Mouse (Mus musculus): ENCODE measurements at regions not wholly inside any gene's neighbourhood (a gene's known extent, or its start where the extent isn't known, plus 50 kb on each side); places are given as distances from the start of the nearest gene placed in this dataset.

DNA sequence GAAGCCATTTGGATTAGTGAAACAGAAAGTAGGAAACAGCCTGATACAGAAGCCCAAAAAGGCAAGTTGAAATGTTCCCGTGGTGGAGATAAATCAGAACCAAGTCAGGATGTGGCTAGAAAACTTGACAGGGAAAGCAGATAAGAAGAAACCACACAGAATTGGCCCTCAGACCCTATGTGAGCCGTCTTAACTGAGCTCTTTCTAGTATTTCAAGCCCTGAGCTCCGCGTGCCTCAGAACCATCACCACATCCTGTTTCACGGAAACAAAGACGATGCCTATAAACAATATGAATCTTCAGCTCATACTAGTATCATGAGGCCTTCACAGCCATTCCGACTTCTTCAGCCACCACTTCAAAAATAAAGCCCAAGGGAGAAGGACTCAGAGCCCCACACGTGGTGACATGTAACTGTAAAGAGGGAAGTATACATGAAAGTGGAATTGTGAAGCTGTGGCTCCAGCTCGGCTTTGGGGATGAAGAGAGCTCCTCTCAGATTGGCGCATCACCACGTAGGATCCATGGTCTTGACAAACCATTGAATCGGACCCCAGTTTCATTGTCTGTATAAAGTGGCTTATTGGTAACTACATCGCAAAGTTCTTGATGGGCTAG is 104.2 kb upstream of the 2610301B20Rik start:
- DNase-seq (ENCODE audit: low spot score in 2 of 2): no peak

DNA sequence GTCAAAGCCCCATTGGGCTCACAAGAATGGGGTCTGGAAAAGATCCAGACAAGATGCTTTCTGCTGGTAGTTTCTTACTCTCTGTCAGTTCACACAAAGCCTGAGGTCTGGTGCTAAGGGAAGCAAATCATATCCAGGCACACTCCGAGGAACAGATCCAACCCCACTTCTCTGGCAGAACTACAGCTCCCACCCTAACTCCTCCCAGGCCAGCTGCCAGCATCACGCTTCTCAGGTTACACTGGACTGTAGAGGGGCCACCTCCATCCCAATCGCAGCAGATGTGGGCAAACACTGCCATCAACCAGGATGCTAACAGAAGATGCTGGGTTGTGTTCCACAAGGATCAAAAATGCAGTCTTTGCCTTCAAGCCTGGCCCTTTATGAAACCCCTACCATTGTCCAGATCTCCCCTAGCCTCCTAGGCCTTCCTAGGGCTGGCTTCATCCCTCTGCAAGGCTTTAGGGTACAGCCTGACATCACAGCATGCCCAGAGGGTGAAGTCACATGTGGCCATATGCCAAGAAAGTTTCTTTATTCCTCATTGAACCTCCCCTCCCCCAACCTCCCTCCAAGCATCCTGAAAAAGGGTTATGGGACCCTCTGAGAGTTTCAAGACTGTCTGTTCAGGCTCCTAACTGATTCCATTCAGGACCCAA is 99.6 kb upstream of the 2610301B20Rik start:
- no peak for DNase-seq (ENCODE audit: low spot score in 2 of 2)

DNA sequence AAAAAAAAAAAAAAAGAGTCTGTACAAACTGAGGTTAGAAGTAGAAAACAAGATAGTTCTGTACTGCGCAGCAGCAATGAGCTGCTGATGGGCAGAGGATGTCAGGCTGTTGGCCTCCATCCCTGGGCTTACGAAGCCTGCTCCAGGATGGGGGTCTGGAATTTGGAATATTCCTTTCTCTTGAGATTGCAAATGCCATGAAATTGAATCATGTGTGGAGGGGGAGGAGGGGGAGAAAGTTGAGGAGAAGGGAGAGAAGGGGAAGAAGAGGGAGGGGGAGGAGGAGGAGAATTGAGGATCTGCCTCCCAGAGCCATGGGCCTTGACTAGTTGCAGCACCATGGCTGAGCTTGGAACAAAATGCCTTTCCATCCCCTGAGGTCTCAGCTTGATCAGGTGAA is 87.6 kb upstream of the 2610301B20Rik start:
- no peak for DNase-seq (ENCODE audit: low spot score in 2 of 2)

DNA sequence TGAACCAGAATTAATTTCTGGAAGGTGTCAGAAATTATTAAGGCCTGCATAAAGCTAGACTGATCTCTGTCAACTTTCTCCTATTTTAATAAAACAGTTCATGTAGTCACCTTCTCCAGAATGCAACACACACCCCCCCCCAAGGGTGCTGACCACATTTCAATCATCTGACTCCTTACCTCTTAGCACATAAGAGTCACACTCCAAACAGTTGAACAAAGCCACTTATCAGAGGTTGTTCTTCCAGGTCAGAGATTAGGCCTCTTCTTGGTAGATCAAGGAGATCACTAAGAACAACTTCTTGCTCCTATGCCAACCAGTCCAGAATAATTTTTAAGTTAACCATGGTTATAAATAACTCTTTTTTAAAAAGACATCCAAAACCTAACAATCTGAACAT is 86.0 kb upstream of the 2610301B20Rik start:
- DNase-seq (ENCODE audit: low spot score in 2 of 2): no peak

DNA sequence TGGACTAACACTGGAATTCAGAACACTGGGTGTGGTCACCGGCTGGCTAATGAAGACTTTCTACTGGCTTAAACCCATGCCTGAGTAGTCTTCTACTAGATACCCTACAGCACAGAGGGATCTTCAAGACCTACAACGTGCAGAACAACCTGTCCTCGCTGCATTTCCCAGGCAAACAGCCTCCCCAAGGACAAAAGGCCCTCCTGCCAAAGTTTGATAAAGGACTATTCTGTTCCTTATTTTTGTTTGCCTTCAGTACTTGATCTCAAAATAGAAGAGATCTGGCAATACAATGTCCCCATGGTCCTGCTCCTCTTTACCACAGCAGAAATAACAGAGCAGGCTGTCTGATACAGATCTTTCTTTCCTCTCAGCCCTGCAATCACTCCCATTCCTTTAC is 85.2 kb upstream of the 2610301B20Rik start:
- no peak for DNase-seq (ENCODE audit: low spot score in 2 of 2)

DNA sequence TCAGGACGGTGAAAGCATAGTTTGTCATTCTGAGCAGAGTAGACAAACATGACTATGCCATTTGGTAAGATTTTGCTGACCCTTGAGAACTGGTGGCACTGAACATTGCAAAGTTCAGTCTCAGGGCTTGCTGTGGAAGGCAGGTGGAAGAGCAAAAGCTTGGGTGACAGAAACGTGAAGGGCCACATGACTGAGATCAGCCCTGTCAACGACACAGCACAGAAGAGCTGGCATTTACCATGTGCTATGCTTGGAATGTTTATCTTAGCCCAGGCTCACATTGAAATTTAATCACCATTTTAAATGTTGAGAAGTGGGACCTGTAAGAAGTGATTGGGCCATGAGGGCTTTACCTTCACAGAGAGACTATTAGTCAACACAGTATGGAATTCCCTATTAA is 81.7 kb upstream of the 2610301B20Rik start:
- DNase-seq (ENCODE audit: low spot score in 2 of 2): no peak

- no peak for DNase-seq (ENCODE audit: low spot score in 2 of 2)
Observed at GRCm38 (mm10) chr4:10794471-10794870, 79.8 kb upstream of the 2610301B20Rik start.

GRCm38 (mm10) chr4:10800780-10801553 is 73.3 kb upstream of the 2610301B20Rik start:
- no peak for DNase-seq (ENCODE audit: low spot score in 2 of 2)

DNA sequence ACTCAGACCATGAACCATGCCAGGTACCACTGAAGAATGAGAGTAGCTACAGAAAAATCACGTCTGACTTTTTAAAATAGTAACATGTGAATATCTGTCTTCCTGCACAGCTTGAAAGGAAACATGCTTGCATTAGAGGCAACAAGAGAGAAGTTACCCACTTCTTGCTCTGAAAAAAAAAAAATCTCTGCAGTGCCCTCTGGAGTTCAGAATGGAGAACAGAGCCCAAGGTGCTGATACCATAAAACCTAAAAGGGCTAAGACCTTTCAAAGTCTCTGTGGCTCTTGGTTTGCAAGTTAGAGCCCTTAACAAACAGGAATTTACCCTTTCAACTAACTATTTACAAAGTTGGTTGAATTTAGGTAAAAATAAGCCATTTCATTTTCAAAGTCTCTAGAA is 69.6 kb upstream of the 2610301B20Rik start:
- DNase-seq (ENCODE audit: low spot score in 2 of 2): no peak

- no peak for DNase-seq (ENCODE audit: low spot score in 2 of 2)
Observed at GRCm38 (mm10) chr4:10807260-10807659, 67.0 kb upstream of the 2610301B20Rik start.

DNA sequence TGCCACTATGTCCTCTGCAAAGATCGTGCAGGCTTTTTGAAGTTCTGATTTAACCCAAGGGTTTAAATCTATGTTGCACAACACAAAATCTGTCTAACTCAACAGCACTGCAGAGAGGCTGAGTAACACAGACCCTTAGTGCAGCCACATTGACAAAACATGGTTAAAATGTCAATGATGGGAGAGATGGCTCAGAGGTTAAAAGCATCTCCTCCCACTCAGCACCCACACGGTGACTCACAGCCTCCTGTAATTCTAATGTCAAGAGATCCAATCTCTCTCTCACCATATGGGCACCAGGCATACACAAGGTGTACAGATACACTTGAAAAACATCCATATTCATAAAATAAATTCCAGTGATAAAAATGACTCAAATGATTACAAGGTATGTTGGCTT is 61.4 kb upstream of the 2610301B20Rik start:
- no peak for DNase-seq (ENCODE audit: low spot score in 2 of 2)
